Mouse (Mus musculus) common myeloid progenitor, adult 5-6 weeks (primary cell): ENCODE measurements around the gene Cenpb. TPM values are rescaled to one million over a fixed set of nuclear protein-coding genes. Genes with fewer than 3 reads are reported as not detected.

ENCODE experiments used
- ATAC-seq: replicated peaks from 2 replicates; pipeline ENCODE4 v1.8.0; 2016; ENCODE audit warnings: low read depth, mild to moderate bottlenecking, moderate TSS enrichment, inconsistent platforms; ENCODE audit not compliant: poor library complexity, severe bottlenecking
- total RNA-seq: library from RNA; stranded (forward); fragments of 200-1000, 187-1606 nt; gene quantifications from 2 replicates; pipeline ENCODE4 v1.2.3, GENCODE M21; 2017

The Cenpb gene
- total RNA-seq, 1 experiment from 2014 or later = 18.7 TPM

DNA sequence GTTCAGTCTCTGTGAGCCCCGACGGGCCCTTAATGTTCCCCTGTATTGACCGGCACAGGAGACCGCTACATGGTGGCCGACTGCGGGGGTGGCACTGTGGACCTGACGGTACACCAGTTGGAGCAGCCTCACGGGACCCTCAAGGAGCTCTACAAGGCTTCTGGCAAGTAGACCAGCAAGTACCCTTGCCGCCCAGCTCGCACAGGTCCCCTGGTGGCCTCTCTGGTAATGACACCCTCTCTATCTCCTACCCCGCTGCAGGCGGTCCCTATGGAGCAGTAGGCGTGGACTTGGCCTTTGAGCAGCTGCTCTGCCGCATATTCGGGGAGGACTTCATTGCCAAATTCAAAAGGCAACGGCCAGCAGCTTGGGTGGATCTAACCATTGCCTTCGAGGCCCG, 37.3 kb downstream of the Cenpb start:
- peak; percentile 92 for ATAC-seq

DNA sequence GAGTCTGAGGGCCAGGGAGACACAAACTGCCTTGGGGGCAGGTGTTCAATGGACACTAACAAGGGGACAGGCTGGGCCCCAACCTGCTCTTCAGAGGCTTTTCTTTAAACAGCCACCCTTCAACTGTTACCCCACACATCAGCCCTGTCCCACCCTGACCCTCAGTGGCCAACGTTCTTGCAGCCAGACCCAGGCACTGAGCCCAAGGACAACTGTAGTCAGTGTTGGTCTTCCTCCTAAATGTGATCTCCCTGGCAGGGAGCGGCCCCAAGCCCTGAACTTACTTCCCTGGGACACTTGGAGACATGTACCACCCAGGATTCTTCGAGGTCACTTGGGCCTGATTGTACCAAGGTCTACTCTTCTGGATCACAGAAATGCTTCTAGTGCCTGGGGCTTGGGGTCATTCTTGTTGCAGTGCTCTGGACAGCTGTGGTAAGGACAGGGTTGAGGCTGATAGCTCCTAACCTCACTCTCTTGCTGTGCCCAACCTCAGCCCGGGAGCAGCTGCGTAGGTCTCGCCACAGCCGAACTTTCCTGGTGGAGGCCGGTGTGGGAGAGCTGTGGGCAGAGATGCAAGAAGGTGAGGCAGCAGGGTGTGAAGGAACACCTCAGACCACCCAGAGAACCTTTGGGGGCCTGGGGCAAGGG, 38.4 kb downstream of the Cenpb start:
- no peak for ATAC-seq

DNA sequence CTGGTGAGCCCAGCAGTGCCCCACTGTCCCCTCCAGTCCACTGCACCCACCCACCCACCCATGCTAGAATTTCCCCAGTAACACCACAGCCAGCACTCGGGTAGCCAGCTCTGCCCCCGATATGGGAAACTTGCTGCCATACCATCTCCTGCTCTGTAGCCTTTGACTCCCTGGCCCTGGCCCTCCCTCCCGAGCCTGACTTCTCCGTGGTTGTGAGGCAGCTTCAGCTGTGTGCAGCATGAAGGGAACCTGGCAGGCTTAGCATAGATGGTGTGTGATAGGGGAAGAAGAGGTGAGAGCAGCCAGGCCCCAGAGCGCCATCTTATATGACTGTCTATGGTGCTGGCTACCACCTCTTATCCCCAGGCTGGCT, 39.3 kb downstream of the Cenpb start:
- no peak for ATAC-seq

DNA sequence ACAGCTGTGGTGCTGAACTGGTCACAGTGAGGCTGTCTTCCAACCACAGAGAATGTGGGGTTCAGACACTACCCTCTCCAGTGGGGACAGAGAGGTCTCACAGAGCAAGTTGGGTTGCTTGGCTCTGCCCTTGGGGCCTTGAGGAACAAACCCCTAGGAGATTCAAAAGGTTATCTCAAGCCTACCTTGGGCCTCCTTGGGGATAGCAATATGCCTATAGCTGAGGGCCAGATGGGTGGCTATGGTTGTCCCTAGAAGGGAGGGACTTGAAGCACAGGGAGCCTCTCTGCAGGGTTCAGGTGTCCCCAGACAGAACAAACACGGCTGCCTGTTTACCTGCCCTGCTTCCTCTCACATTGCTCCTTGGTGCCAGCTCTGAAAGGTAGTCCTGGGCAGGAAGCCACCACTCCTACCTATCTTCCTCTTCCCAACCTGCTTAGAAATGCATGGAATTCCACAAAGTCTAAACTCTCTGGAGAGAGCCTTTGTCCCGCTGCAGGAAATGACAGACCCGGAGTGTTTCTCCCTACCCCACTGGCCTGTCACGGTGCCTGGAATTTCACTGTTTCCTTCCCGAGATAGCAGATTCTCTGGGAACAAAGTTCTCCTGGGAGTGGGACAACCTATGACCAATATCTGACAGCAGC, 39.9 kb downstream of the Cenpb start:
- ATAC-seq = no peak

DNA sequence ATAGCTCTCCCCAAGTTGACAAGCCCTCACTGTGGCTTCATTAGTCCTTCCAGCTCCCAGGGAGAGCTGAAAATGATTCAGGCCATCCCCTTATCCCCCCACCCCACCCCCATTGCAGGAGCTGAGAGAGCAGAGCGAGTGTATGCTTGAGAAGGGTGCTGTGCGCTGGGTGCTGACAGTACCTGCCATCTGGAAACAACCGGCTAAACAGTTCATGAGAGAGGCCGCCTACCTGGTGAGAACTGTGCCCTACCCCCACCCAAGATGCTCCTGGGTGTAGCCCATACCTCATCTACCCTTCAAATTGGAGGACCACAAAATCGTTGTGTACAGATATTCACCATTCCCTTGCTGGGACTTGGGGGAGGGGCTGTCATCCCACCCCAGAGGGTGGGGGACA, 40.6 kb downstream of the Cenpb start:
- ATAC-seq = no peak

DNA sequence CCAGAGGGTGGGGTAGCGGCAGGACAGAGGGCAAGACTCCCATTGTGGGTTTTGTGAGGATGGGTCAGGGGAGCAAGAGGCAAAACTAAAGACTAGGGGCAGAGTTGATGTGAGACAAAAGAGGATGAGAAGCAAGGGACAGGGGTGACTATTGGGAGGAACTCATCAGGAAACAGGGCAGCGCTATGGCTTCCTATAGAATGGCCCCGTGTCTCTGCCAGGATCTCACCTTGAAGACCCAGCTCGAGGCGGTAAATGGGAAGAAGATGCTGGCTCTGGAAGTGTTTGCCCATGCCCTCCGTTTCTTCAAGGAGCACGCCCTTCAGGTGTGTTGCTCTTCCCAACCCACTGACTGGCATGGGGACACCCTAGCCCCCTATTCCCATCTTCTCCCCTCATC, 41.1 kb downstream of the Cenpb start:
- no peak for ATAC-seq

DNA sequence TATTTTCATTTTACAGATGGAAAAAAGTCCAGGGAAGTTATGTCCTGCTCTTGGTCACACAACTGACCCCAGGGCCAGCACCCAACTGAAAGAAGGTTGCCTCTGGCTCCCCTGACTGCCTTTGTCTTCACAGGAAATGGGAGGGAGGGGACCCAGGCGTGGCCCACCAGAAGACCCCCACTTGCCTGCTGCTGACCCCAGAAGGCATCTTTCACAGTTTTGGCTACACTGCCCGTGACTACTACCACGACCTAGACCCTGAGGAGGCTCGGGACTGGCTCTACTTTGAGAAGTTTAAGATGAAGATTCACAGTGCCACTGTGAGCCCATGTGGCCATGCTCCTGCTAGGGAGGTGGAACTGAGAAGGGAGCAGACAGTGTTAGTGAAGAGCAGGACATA, 41.6 kb downstream of the Cenpb start:
- ATAC-seq = no peak

DNA sequence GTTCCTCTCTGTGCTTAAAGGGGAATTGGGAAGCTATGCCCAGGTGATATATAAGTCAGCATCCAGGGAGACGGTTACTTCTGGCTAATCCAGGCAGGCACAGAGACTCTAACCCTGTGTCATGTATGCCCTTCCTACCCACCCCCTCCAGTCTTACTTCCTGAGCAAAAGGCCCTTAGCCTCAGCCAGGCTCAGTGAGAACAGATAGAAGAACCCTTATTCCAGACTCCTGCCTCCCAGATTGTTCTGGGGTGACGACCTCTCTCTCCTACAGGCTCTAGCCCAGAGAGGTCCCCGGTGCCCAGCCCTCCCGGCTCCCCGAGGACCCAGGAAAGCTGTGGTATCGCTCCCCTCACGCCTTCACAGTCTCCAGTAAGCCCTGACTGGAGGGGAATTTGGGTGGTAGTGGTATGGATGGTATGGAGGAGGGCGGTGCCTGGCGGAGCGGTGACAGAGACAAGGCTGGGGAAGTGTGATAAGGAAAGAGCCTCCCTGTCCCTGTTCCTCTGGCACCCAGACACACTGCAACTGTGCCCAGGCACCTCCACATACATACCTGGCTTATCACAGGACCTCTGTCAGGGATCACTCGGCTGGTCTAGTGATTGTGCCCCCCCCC, 44.2 kb downstream of the Cenpb start:
- ATAC-seq = peak; percentile 92

DNA sequence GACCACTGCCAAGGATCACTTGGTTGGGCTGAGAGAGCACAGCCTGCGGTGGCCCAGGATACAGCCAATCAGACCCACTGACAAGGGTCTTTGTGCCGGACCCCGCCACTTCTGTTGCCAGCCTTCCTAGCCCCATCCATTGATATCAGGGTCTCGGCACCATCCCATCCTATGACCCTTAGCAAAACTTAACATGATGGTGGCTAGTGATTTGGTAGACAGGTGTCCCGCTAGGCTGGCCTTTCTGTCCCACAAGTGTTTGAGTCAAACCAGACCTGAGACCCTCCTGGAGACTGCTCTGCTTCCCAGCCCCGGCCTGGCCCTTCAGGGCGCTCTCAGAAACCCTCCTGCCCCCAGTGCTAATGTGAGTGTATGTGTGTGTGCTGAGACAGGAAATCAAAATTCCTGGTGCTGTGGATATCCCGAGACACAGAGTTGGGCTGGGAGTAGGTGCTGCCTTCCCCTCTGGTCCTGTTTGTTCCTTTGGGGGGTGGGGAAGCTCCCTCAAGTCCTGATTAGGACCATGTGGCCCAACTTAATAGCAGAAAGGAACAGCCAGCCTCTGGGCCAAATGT, 45.0 kb downstream of the Cenpb start:
- ATAC-seq = no peak

DNA sequence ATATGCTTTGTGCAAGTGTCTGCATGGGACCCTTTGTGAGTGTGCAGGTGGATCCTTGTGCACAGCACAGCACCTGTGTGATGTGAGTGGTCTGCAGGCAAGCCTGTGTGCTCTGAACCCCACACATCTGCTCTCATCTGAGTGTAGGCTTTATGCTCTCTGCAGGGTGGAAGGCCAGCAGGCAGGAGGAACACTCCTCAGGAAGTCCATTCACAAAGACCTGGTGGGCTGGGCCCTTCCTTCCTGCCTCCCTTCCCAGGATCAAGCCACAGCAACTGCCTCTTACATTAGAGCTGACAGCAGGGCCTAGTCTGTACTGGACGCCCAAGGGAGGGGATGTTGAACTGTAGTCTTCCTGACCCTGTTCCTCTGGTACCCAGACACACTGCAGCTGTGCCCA, 45.5 kb downstream of the Cenpb start:
- ATAC-seq = no peak

DNA sequence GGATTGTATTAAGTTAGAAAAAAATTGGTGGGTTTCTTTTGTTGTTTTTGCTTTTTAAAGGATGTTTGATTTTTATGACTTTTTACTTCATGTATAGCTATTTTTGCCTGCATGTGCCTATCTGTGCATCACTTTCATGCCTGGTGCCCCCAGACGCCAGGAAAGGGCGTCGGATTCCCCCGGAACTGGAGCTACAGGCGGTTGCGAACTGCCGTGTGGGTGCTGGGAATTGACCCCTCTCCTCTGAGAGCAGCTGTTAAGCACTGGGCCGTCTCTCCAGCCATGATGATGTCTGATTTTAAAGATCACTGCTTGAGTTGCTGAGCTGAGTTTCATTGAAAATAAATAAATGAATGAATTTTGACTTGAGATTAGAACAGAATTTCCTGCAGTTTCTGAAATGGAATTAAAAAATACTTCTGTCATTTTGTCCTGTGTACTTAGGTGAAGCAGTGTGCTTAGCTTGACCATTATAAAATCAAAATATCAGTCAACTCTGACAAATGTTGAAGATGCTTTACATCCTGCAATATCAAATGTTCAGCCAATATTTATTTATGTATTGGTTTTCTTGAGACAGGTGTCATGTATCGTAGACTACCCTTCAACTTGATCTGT, 46.8 kb downstream of the Cenpb start, which contains the start of gene Gm11037:
Gm11037 (plus strand) TSS at position 568 of the 618 bp plus-strand sequence.
- ATAC-seq = no peak

DNA sequence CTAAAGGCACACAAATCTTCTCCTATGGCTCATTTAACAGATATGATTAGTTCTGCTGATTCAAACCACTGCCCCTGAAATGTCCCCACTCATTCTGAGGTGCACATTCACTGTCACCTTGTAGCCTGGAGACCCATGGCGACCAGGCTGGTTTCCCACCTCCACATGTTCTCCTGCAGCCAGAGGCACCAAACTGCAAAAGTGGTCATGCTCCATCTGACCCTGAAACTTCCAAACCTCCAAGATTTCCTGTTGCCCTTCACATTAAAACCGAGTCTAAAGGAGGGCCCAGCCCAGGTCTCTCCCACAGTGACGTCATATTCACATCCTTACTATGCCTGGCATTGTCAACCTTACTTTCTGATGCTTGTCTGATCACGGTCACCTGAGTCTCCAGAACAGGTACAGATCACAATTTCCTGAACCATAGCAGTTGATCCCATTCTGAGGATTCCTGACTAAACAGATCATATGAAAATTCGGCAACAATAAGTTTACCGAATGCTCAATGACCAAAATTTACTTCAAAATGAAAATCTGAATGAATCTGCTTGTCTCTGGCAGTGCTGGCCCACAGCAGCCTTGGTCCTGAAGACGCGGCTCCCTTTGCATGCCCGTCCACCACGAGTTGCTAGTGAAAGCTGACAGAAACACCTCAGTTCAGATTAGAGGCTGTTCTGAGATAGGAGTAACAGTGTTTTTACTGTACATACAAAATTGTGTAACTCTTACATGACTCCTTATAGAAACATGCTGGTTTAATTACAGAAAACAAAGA, 47.6 kb downstream of the Cenpb start:
- no peak for ATAC-seq

DNA sequence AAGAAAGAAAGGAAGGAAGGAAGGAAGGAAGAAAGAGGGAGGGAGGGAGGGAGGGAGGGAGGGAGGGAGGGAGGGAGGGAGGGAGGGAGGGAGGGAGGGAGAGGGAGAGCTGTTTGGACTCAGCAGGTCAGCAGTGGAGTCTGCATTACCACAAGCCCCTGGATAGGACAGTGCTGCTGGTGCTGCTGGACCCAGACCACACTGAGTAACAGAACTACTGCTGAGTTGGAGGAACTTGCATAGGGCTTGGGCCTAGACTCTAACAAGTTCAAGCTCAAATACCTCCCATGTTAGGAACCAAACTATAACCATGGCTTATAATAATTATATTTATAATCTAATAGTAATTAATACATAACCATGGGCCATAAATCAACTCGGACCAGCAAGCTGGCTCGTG, 49.0 kb downstream of the Cenpb start:
- no peak for ATAC-seq

DNA sequence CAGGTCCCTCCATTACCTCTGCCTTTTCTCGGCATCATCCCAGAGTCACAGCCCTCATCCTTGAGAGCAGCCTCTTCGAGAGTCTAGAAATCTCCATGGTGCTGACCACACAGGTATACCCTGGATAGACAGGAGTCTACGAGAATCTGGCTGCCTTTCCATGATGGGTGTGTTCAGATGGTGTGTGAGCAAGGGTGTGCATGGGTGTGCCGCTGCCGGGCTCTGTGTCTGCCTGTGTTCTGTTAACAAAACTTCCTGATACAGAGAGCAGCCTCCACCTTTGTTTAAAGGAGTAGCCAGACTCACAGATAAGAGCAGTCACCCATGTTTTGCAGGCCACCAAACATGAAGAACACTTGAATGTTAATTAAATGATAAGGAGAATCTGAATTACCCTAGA, 50.0 kb downstream of the Cenpb start:
- ATAC-seq = no peak; the same call in 1 of the 2 replicates

DNA sequence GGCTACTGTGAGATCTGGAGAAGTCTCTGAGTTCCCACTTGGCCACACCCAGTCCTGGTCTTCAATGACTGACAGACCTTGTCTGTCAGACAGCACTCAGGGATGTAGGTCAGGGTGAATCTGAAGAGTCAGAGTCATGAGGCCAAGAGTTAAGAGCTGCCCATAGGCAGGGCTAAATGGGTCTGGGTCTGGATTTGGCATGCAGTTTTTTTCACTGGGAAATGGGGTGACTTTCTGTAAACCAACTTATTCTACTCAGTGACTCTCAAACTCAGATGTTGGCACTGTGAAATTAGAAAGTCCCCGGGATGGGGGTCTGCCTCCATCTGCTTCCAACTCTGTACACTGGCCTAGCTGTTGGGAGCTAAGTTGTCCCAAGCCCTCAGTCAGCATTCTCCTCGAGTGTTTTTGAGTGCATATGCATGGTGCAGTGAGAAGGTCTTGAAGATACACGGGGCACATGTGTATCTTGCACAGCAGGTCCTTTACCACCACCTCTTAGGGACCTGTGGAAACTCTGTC, 51.2 kb downstream of the Cenpb start:
- no peak for ATAC-seq

DNA sequence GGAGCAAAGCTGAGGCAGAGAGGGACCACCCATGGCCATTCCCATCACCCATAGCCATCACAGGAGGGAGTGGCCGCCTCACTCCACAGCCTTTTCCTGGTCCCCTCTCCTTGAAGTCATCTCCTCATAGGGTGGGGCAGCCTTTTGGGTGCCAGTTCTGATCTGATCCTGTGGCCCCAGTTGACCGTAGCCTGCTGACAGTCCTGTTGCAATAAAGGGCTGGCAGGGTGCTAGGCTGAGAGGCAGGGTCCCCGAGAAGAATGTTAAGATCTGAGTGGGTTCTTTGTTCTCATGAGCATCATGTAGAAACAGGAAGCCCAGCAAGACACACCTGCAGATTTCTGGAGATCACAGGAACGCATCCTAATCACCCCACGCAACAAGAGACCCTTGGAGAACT, 51.7 kb downstream of the Cenpb start:
- ATAC-seq = no peak

DNA sequence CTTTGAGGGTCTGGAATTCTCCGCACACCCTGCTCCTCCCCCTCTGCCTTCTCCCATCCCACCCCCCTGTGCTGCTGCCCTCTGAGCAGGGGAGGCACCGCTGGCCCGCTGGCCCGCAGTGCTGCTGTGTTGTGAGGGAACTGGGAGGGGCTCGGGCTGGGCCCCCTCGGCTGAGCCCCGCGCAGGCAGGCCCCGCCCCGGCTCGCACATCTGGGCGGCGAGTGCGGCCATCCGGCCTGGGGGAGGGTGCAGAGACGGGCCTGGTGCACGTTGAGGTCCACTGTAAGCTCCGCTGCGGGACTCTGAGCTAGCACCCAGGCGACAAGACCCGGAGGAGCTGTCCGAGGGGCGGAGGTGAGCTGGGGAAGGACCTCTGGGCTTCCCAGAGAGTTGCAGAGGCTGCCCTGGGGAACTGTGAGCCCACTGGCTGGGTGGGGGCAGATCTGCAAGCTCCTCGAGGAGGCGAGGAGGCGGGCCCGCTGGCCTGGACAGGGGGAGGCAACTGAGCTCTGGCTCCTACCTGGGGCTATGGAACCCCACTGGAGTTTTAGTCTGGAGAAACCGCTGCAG, 52.6 kb downstream of the Cenpb start, which contains the start of gene Hspa12b:
Hspa12b (plus strand) TSS at position 120 of the 570 bp plus-strand sequence.
- peak; percentile 48 for ATAC-seq

DNA sequence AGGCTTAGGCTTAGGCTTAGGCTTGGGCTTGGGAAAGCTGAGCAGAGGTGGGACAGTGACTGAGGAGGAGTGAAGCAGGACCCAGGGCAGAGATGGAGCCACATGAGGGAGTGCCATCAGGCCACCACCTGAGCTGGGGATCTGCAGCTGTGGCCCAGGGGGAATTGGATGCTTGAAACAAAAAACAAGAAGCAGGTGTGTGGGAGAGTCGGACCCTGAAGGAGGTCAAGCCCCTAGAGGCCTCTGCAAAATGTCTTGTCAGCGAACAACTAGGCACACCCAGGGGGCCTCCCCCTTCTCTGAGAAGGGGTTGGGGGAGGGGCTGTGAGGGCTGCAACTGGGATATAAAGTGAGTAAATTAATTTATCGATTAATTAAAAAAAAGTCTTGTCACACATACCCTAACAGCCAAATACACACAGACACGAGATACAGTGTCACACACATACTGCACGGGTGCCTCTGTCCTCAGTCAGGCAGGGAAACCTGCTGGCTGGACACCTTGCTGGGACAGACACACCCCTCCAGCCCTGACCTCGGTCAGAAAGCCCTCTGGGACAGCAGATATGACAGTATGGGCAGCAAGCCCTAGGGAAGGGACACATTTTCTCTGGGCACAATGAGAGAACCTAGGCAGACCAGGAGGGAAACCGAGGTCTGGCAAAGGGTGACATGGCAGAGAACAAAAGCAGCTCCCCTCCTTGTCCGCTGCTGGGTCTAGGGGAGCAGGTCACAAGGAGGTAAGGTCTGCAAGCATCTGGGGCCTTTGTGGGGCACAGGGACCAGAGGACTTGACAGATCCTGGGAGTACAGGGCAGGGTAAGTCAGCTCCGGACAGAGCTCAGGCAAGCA, 53.7 kb downstream of the Cenpb start:
- ATAC-seq = no peak
